Mouse (Mus musculus) kidney, adult 2 months (tissue): ENCODE data around the gene Ror1.

Experiments used
- CTCF ChIP-seq: fragments of 200-500 bp; conservative IDR thresholded peaks from 2 replicates; pipeline ENCODE4 v1.5.1; 2011; ENCODE audit warnings: low read depth, mild to moderate bottlenecking, control low read depth, low read length, moderate library complexity, mixed read lengths; ENCODE audit not compliant: insufficient read depth, insufficient read length
- POLR2A ChIP-seq: fragments of 200-500 bp; IDR thresholded peaks from one replicate; pipeline ENCODE4 v1.6.1; 2011; ENCODE audit warnings: low read depth, low read length, control low read depth

GRCm38 (mm10) chr4:100426101-100426500 is 330.5 kb downstream of the Ror1 start:
- no peak for TF ChIP-seq CTCF
- TF ChIP-seq POLR2A, result no peak
